Mouse (Mus musculus) right cerebral cortex, postnatal 25 days (tissue): ENCODE data around the gene Pappa2.

ENCODE experiments used
- DNase-seq: peaks from one replicate; pipeline ENCODE4 v3.0.0; 2022

The Pappa2 gene

DNA sequence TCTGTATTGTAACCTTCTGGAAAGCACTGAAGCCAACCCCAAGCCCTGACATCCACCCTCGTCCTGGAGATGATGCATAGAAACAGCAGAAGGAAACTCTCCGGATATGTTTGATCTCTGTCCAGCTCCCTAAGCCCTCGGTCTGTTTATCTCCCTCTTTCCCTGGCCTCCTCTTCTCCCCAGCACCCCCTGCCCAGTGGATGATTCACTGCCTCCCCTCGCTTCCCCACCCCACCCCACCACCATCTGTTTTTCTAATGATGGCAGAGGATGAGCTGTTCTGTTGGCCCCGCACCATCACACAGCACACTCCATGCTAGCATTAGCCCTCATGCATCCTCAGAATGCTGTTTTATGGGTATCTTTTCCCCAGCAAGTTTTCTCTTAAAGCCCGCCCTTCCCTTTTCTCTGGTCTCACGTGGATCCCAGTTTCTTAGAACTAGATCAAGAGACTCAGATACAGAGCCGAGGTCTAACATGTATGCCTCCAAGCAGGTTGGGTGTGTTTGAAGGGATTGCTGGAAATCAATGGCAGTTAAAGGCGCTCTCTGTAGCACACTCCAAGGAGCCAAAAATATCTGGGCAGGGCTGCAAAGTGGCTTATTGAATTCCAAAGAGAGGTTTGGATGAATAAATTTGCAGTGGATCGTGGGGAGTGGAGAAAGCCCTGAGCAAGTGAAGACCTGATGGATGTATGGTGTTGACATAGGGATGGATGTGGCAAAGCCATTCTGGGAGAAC is 231.8 kb downstream of the Pappa2 start:
- DNase-seq: peak; percentile 5

GRCm38 (mm10) chr1:158741449-158741848 is 238.8 kb downstream of the Pappa2 start:
- DNase-seq: no peak

- peak; percentile 8 for DNase-seq
Measured at GRCm38 (mm10) chr1:158740949-158741348, 239.3 kb downstream of the Pappa2 start.

DNA sequence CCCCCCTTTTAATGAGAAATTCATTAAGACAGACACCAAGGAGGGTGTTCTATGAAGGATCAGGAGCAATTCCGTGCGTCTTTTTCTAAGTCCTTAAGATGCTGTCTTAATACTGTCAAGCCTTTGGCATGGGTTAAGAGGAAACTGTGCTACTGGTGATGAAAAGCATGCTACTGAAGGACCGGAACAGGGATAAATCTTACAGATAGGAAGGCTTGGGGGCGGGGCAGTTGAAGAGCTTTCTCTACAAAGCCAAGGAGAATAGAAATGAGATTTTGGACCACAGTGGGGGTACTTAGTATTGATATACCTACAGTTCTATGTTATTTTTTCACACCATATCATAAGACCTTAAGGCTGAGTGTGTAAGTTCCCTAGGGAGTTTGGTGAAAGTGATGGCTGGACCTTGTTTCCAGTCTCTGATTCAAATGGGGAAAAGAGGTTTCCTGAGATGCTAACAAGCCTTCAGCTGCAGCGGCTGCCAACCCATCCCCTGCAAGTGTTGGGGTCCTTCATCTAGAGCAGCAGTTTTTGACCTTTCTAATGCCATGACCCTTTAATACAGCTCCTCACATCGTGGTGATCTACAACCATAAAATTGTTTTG is 240.0 kb downstream of the Pappa2 start:
- DNase-seq: no peak

DNA sequence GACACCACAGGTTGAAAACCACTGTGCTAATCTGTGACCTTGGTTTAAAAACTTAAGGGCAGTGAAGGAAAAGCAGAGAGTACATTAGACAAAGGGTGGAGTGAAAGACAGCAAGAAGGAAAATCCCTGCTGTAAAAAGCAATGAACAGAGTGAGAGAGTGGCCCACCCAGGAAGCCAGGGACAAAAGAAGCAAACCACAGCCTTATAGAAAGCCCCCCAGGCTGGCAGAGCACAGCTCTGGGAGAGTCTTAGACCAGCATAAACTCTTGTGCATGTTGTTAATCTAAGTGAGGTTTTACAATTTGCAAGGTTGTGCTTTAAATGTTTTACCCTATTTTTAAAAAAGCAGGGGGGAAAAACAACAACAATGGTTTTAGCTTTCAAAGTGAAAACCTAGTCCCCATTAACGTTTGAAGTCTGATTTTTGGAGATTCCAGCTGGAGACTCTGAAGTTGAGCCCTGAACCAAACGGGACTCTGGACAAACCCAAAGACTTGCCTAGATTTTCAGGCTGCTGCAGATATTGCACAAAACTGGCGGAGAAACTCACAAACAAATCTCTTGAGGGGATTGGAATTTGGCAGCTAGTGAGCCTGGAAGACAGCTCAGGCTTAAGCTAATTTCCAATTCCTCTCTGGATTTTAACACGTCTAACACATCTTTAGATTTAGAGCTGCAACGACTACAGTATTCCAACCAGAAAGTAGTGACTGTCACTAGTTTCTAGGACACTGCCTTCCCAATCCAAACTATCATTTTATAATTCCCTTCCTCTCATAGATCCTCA is 241.0 kb downstream of the Pappa2 start:
- no peak for DNase-seq

GRCm38 (mm10) chr1:158732868-158733496 is 247.3 kb downstream of the Pappa2 start:
- peak; percentile 37 for DNase-seq

GRCm38 (mm10) chr1:158713301-158714095 is 266.8 kb downstream of the Pappa2 start:
- DNase-seq: peak; percentile 18

- DNase-seq: no peak
Measured at GRCm38 (mm10) chr1:158701336-158701735, 279.0 kb downstream of the Pappa2 start.

DNA sequence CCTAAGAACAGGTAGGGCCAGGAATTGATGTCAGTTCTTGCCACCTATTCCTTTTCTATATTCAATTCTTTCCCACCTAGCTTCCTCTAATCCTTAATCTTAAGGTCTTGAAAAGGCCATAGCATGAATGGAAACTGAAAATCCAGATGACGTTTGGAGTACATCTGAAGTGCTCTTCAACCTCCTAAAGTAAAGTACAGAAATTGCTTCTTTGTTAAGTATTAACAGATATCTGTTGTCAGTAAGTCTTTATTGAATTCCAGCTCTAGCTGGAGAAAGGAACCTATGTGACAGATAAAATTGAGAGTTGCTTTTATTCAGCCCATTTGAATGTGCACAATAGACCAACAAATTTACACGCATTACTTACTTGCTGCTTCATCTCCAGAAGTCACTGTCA is 280.1 kb downstream of the Pappa2 start:
- DNase-seq: no peak

- DNase-seq: no peak
Measured at GRCm38 (mm10) chr1:158699276-158699675, 281.0 kb downstream of the Pappa2 start.

- no peak for DNase-seq
Measured at GRCm38 (mm10) chr1:158697859-158698569, 282.3 kb downstream of the Pappa2 start.

DNA sequence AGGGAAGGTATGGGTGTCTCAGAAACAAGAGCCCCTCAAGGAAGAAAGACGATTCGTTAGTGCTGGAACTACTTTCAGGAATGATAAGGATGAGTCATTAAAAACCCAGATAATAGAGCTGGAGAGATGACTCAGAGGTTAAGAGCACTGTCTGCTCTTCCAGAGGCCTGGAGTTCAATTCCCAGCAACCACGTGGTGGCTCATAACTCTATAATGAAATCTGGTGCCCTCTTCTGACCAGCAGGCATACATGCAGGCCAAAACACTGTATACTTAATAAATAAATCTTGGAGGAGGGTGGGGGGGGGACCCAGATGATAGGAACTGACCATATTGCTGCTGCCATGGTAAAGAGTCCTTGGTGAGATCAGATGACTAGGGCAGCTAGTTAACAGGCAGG is 282.9 kb downstream of the Pappa2 start:
- no peak for DNase-seq

DNA sequence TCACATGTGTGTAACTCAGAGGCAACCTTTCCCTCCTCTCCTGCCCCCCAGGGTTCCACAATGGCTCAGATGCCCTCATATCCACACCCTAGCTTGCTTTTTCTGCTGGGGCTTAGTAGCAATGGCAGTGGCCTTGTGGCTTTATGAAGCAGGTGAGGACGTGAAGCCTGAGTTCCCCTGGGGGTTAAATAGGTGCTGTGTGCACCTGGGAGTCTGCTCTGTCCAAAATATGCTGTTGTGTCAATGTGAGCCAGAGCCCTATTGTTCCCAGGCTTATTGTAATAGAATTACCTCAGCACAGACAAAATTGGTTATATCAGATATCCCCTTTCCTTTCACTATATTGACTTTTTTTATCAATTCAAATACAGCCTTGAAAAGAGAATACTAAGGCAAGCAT is 292.6 kb downstream of the Pappa2 start:
- no peak for DNase-seq

DNA sequence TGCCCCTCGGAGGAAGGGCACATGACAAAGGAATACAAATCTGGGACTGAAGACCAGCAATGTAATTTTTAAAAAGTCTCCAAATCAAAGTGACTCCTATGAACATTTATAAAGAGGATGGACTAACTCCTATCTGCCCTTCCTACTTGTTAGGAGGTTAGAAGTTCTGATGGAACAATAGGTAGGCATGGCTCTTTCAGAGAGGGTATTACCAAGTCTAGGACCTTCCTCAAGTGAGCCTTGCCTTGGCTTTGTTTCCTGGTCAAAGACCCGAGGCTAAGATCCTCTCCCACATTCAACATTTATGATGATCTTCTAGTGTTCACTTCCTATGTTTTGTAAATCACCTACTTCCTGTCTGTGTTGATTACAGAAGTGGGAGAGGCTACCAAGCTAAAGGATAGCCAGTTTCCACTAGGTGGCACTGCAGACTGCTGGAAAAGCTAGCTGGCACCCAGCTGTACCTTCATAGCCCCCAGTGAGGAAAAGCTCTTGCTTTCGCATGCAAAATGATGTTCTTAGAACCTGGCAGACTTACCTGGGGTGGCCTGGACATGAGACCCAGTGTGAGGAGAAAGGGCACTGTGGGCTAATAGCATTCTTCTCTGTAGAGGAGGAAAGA is 310.2 kb downstream of the Pappa2 start:
- DNase-seq: peak; percentile 46

DNA sequence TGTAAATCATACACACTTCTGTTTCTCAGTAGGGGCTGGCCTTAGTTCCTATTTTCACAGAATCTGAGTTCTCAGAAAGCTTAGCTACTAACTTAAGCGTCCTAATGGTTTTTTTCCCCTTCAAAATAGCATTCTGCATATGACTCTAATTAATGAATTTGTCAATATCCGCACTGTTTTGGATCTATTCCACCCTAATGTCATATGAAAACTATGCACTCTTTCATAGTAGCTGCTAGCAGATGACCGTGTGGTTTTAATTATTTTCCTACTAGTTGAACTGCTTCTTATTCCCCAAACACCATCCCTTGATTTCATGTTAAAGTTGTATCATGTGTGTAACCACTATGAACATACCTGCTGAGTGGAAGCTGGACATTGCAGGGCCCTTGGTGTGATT is 314.3 kb downstream of the Pappa2 start:
- DNase-seq: no peak
